Mouse (Mus musculus) spleen, postnatal 10 days (tissue): ENCODE measurements around the gene Dnajb12.
A peak's percentile ranks its signal among the peaks of the same experiment; 100 is the strongest.

Experiments
- DNase-seq, 2 experiments: peaks; one replicate each; pipeline ENCODE4 v3.0.0; 2021 to 2022; ENCODE audit warnings: low spot score in 2 of 2

The Dnajb12 gene

GRCm38 (mm10) chr10:59896911-59897331, 17.6 kb downstream of the Dnajb12 start:
- peak; percentile 53 to 65 for DNase-seq

DNA sequence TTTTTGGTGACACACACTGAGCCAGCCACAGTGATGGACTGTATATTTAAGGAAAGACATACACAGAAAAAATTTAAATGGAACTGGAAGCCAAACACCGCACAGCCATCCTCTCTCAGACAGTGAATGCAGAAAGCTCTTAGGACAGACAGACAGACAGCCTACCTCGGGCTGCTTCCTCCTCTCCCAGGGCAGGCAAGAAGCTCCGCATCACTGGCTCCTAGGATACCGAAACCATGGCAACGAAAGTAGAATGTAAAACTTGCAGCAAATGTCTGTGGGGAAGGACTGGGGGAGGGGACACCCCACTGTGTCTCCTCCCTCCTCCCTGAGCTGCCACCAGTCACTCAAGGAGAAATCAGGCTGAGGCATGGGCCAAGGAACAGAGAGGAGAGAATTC, 18.2 kb downstream of the Dnajb12 start:
- DNase-seq: peak in 1 of 2 experiments; percentile 58

DNA sequence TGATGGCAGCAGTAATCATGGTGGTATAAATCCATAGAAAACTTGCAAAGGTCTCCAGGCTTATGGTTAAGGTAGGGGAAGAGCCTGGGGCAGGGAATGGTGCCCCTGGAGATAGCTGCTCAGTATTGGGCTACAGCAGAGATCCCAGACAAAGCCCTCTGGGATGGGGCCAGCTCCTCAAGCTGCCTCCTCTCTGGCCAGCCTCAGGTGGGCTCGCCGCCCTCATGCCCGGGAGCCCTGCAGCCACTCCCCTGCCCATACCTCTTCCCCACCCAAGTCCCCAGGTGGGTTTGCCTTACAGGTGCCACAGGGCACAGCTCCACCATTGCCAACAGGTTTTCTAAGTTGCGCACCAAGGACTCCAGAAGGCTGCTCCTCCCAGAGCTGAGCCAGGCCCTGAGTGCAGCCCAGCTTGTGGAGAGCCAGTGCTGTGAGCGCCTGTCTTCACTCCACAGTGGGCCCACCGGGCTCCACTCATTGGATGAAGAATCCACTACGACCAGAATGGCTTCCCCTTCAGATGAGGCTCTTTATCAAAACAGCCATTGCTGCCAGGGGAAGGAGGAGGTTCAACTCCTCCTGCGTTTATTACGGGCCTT, 18.9 kb downstream of the Dnajb12 start:
- DNase-seq: peak in 1 of 2 experiments; percentile 30

DNA sequence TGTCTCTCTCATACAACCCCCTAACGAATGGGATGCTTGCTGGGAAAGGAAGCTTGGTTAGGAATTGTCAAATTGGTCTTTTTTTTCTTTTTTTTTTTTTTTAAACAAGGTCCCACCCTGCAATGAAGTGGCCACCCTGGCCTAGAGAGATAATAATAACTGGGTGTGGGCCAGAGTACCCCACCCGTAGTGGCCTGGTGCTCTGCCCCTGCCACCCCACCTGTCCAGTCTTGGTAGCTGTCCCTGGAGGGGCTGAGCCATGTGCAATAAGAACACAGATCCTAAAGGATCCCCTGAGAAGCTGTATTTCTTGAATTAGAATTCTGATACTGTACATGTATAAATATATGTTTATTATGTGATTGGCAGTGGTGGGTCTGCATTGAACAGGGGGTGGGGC, 19.6 kb downstream of the Dnajb12 start:
- DNase-seq: peak in 1 of 2 experiments; percentile 48

DNA sequence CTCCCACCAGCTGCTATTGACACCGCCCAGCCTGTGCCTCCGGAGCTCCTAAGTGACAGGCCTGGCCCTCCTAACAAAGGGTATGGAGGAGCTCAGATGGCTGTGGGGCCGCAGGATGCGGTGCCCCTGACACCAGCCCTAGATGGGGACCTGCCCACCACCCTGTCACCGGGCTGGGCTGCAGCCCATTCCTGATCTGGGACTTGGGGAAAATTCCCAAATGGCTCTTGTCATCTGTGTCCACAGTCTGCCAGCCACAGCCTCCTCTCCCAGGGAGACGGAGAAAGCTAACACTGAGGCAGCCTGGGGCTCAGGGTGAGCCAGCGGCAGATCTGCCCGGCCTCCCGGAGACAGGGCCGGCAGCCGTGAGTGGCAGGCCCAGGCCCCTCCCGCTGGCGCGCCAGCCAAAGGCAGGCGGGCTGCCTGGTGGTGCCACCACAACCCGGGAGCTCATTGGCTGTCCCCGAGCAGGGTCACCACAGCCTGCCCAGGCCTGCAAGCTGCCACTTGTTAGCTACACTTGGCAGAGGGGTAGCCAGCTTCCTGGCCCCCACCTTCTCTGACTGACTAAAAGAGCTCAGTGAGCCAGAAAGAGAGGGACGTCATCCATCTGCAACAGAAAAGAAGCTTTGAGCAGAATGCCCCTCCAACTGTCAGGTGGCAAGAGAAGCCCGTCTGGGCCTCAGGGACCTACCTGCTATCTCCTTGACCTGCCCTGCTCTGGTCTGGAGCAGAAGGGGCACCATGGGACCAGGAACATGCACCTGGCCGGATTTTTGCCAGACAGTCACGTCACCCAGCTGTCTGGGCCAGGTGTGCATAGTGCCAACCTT, 20.2 kb downstream of the Dnajb12 start:
- DNase-seq: peak; percentile 84 to 91

DNA sequence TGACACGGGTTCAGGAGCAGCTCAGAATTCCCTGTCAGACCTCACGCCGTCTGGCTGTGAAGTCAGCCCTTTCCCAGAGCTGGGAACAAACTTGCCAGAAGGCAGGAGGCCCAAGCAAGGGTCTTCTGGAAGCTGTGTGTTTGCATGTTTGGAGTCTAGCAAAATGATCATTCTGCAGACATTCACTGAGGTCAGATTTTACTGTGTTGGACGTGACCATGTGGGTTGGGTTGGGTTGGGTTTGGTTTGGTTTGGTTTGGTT, 20.7 kb downstream of the Dnajb12 start:
- DNase-seq: no peak

GRCm38 (mm10) chr10:59900939-59901338, 21.6 kb downstream of the Dnajb12 start:
- DNase-seq: peak; percentile 41 to 47

DNA sequence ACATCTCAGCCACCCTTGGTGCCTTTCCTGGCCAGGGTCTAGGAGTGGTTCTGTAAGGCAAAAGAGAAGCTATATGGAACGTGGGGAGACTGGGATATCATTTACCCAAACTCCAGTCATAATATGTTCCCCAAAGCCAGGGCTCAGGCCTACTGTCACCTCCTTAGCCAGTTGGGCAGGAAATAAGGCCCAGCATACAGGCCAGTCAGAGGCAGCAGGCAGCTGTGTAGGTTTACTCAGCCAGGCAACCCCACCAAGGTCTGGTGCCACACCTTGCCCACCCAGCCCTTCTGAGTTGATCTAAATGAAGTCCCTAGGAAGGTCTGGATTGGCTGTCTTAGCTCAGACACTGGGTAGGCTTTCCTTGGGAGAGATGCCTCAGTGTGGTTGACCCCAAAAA, 22.1 kb downstream of the Dnajb12 start:
- peak in 1 of 2 experiments; percentile 16 for DNase-seq

GRCm38 (mm10) chr10:59901986-59902605, 22.7 kb downstream of the Dnajb12 start:
- peak in 1 of 2 experiments; percentile 65 for DNase-seq

DNA sequence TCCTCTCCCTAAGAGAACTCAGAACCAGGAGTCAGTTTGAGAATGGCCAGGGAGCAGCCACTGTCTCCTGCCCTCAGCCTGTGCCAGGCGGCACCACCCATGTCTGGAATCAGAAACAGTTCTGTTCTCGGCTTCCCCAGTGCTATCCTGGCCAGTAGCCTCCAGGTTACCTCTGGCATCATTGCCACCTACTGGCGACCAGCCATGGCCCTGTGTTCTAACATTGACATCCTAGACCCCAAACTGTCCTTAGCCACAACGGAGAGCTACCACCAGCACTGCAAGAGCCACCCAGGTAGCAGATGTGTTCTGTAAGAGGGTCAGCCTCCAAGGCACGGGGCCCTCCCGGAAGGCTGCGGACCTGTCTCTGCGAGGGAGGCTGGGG, 23.2 kb downstream of the Dnajb12 start:
- DNase-seq: no peak

DNA sequence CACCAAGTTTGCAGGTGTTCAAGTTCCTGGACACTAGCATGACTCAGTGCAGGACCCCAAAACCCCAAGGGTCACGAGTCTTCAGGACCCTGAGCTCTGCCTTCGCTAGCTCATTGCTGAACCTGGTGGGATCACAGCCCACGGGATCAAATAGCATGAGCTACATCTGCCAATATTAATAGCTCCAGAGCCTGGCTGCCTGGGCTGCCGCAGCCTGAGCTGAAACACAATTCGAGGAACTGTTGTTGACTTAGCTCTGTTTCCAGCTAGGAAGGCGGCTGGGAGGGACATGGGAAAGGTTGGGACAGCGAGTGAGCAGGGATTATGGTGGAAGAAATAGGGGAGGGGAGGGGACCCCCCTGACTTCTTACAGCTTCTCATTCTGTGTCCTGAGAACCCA, 23.8 kb downstream of the Dnajb12 start:
- DNase-seq: no peak

DNA sequence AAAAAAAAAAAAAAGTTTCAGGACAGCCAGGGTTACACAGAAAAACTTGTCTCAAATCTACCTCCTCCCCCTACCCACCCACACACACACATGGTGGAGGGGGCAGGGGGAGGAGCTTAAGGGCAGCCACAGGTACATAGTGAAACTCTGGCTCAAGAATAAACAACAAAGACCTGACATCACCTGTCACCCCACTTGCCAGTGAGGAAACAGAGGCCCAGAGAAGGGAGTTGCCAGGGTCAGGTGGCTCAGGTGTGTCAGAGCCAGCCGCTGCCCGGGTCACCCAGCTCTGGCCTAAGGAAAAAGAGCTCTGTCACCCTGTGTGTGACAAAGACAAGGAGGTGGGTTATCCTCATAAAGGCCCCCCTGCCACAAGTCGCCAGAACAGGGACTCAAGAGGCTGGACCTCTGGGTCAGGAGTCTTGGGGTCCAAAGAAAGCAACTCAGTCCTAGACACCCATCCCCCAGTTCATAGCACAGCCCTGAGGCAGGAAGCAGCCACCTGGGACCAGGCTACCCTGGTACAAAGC, 27.8 kb downstream of the Dnajb12 start:
- peak; percentile 14 to 42 for DNase-seq

- peak; percentile 39 to 40 for DNase-seq
Measured at GRCm38 (mm10) chr10:59907695-59908299, 28.4 kb downstream of the Dnajb12 start.

GRCm38 (mm10) chr10:59908776-59909315, 29.5 kb downstream of the Dnajb12 start:
- peak in 1 of 2 experiments; percentile 14 for DNase-seq

DNA sequence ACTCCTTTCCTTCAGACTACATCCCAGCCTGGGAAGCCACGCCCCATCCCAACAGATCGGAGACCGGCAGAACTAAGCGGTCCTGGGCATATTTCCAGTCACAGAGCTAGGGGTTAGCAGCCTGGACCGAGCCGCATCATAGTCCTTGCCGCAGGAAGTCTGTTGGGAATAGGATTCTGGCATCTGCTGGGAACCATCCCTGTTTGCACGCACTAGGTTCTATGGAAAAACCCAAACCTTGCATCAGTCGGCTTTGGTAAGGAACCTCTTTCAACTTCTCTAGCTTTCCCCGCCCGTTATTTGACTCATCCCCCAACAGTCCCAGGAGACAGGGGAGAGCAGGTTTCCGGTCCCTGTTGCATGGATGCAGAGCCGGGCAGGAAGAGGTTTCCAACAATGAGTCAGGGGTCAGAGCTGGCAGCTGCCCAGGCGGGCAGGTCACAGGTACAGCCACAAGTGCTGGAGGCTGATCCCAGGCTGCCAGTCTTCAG, 30.0 kb downstream of the Dnajb12 start:
- DNase-seq: peak; percentile 20 to 43

DNA sequence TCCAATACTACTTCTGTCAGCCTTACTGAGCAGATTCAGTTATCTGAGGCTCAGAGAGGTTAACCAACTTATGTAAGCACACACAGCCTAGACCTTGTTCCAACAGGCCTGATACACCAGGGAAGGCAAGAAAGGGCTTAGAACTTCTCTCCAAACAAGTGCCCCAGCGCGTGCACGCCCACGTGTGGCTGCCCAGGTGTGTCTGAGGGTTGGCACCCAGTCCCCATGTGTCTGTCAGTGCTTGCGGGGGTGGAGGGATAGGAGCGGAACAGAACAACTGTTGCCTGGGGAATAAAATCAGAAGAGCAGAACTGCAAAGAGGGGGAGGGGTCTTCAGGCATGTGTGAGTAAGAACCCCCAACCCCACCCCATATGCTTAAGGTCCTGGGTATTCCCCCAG, 31.7 kb downstream of the Dnajb12 start:
- peak; percentile 35 to 72 for DNase-seq

DNA sequence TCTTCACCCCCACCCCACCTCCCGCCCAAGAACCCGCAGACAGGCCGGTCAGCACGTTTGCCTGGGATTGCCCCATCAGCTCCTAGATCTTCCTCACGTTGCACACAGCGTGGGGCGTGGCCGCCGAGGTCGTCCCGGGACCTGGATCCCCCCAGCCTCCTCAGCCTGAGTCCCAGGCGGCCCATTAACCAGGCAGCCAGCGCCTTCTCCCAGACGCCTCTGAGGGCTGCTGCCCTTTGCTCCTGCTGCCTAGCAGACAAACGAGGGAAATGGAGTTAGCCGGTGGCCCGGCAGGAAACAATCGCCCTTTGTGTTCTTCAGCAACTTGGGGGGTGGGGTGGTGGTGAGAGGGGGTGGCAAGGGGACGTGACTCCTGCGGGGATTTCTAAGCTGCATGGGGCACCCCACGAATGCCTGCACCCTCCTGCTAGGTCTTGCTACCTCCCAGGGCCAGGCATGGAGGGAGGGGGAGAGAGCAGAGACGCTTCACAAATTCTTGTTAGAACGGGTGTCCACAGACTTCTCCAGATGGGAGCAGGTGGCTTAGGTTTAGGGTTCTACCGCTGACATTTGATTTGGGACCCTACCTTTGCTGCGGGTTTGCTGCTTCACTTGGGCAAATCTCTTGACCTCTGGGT, 32.3 kb downstream of the Dnajb12 start:
- DNase-seq: peak; percentile 20 to 35

DNA sequence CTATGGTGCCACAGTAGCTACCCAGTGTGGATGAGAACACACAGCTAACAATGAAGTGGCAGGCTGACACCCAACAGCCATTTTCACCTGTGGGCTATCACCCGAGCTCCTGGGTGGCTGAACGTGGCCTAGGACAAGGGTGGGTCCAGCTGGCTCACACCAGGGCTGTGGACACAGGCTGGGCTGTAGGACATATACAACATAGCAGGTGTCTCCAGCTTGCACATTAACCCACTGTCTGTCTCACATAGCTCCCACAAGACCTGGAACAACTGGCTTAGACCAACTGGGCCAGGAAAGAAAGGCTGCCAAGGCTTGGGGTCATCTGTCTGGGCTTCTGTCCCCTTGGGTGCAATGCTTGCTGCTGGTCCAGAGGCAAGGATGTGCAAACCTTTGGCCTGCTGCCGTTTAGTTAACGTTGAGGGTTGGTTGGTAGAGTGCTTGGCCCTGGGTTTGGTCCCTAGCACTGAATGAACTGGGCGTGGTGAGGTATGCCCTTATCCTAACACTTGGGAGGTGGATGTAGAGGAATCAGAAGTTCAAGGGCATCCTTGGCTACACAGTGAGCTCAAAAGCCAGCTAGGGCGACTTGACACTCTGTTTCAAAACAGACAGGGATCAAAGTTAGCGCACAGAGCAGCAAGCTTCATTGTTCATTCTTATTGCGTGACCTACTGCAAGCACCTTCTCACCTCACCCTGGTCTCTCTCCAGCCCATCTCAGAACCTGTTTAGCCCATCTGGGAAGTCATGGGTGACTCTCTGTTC, 36.0 kb downstream of the Dnajb12 start:
- DNase-seq: no peak

DNA sequence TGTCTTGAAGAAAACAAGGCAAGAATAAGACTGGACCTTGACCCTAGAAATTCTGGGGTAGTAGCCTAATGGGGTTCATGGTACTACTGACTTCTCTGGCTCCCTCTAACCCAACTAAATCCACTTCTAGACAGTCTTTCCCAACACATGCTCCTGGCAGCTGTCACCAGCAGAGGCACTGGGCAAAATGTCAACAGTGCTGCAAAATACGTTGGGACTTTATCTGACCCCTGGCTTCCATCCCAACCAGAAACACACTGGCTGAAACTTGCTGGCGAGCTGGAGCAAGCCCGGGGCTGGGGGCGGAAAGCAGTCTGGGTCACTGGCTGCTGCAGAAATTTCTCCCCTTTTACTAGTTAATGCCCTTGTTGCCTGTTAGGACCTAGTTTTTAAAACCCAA, 36.8 kb downstream of the Dnajb12 start:
- peak; percentile 13 to 36 for DNase-seq

DNA sequence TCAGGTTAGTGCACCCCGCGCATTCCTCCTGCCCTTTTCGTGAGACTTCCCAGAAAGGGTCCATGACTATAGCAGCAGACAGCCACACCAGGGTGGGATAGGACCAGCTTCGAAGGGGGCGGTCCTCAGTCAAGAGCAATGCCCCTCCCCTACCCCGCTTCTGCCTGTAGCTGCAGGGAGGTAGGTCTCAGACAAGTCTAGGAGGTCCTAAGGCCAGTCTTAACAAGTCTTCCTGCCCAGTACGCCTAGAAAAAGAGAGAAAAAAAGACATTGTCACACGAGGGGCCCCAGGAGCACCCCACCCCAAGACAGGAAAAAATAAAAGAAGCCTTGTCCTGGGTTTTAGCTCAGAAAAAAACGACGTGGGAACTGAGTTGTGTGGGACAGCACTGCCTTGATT, 37.3 kb downstream of the Dnajb12 start:
- peak in 1 of 2 experiments; percentile 39 for DNase-seq

DNA sequence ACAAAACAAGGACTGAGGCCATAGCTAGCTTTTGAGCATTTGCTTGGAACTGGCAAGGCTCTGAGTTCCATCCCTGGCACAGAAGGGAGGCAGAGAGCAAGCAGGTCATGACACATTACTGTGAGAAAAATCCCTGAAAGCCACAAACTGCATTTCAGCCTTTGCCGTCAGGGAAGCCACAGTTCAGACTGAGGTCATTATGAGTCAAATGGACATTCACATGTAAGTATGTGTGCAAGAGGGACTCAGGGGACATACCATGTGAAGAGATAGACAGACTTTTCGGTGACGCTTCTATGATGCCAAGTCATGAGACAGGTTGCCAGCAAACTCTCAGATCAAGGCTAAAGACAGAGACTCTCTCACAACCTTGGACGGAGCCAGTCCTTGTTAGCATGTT, 38.8 kb downstream of the Dnajb12 start:
- DNase-seq: no peak
